Mouse (Mus musculus) spleen, adult 2 months (tissue): ENCODE results near the gene Babam2.

Source experiments
- CTCF ChIP-seq: fragments of 200-500 bp; IDR thresholded peaks from 2 replicates; pipeline ENCODE4 v1.5.1; 2011; ENCODE audit warnings: mild to moderate bottlenecking, inconsistent platforms; ENCODE audit not compliant: insufficient read depth, insufficient read length, insufficient replicate concordance; ENCODE audit errors: extremely low read depth
- POLR2A ChIP-seq: fragments of 200-500 bp; IDR thresholded peaks from 2 replicates; pipeline ENCODE4 v1.6.1; 2011; ENCODE audit warnings: low read depth, low read length, inconsistent platforms

GRCm38 (mm10) chr5:31686040-31686439 is 11.4 kb upstream of the Babam2 start:
- TF ChIP-seq CTCF (no peak), POLR2A (no peak)
